Mouse (Mus musculus) kidney, adult 2 months (tissue): Measurements from ENCODE around the gene Tepp. TPM values are rescaled to one million over a fixed set of nuclear protein-coding genes. Genes with fewer than 3 reads are reported as not detected.

Source experiments
- DNase-seq: peaks from one replicate; pipeline ENCODE4 v3.0.0; 2021
- H3K27ac ChIP-seq: fragments of 200-500 bp; 2 replicates; pipeline ENCODE4 v1.5.1; 2012; ENCODE audit warnings: low read depth, low read length, control low read depth, inconsistent platforms; ENCODE audit not compliant: insufficient read depth
- H3K27me3 ChIP-seq: fragments of 200-500 bp; replicated peaks from 2 replicates; pipeline ENCODE4 v1.6.1; 2012; ENCODE audit warnings: mild to moderate bottlenecking, moderate library complexity, low read length, inconsistent platforms; ENCODE audit not compliant: control insufficient read depth, insufficient read depth
- H3K36me3 ChIP-seq: fragments of 200-500 bp; 2 replicates; pipeline ENCODE4 v1.6.1; 2012; ENCODE audit warnings: mild to moderate bottlenecking, moderate library complexity, low read length, inconsistent platforms; ENCODE audit not compliant: control insufficient read depth, insufficient read depth
- H3K4me1 ChIP-seq: fragments of 200-500 bp; 2 replicates; pipeline ENCODE4 v1.6.1; 2011; ENCODE audit warnings: low read length; ENCODE audit not compliant: control insufficient read depth, insufficient read depth
- H3K4me3 ChIP-seq: fragments of 200-500 bp; 2 replicates; pipeline ENCODE4 v1.5.1; 2011; ENCODE audit warnings: mild to moderate bottlenecking, low read depth, low read length, control low read depth; ENCODE audit not compliant: insufficient read depth
- CTCF ChIP-seq: fragments of 200-500 bp; conservative IDR thresholded peaks from 2 replicates; pipeline ENCODE4 v1.5.1; 2011; ENCODE audit warnings: low read depth, mild to moderate bottlenecking, control low read depth, low read length, moderate library complexity, mixed read lengths; ENCODE audit not compliant: insufficient read depth, insufficient read length
- POLR2A ChIP-seq: fragments of 200-500 bp; IDR thresholded peaks from one replicate; pipeline ENCODE4 v1.6.1; 2011; ENCODE audit warnings: low read depth, low read length, control low read depth
- WGBS: fragments of 180-500 bp; shearing (Covaris S2); methylation state at CpG from one replicate; pipeline ENCODE4 v1.1.7; 2018; 5-methylcytosine and 5-hydroxymethylcytosine counted together
- polyA plus RNA-seq: library from polyadenylated mRNA; depleted of rRNA; stranded (reverse); fragments of >200 nt; gene quantifications from 2 replicates; pipeline ENCODE4 v1.2.3, GENCODE M21; 2012

Tepp gene
- polyA plus RNA-seq, 1 experiment: 0.41 TPM

- DNase-seq: no peak
Observed at GRCm38 (mm10) chr8:95344668-95345067, 34.3 kb downstream of the Tepp start.

GRCm38 (mm10) chr8:95346643-95347545 lies 36.5 kb downstream of the Tepp start:
- Histone ChIP-seq H3K4me3 (no peak overlapping the region), H3K4me1 (peaks cover 2% of the 10 kb centered on the region; the same call in 1 of the 2 replicates), H3K27ac (no peak overlapping the region), H3K36me3 (no peaks in the 10 kb centered on the region; the same call in 1 of the 2 replicates), H3K27me3 (no peaks in the 10 kb centered on the region)
- peak; percentile 69 for DNase-seq
- WGBS: 30% methylated on average over 8 of the region's 8 CpGs
- TF ChIP-seq CTCF (peak; percentile 63), POLR2A (no peak)

More at GRCm38 (mm10) chr8:95344668-95345067, 34.3 kb downstream of the Tepp start:
- Histone ChIP-seq H3K4me1 (no peaks in the 10 kb centered on the region), H3K27ac (no peak overlapping the region), H3K36me3 (no peaks in the 10 kb centered on the region; the same call in 1 of the 2 replicates), H3K4me3 (no peak overlapping the region), H3K27me3 (no peaks in the 10 kb centered on the region)
- no peak for TF ChIP-seq POLR2A
- WGBS: 87% methylated on average over 6 of the region's 6 CpGs

- Histone ChIP-seq H3K36me3 (no peaks in the 10 kb centered on the region; the same call in 1 of the 2 replicates), H3K4me3 (no peak overlapping the region), H3K27me3 (no peaks in the 10 kb centered on the region), H3K4me1 (peaks cover 3% of the 10 kb centered on the region; the same call in 1 of the 2 replicates), H3K27ac (no peak overlapping the region)
- WGBS: 87% methylated on average over 2 of the region's 2 CpGs
- TF ChIP-seq CTCF: no peak
- TF ChIP-seq POLR2A: no peak
- DNase-seq: no peak
Observed at GRCm38 (mm10) chr8:95348356-95348755, 38.0 kb downstream of the Tepp start.

- no peaks in the 10 kb centered on the region; the same call in 1 of the 2 replicates for H3K36me3 ChIP-seq
- TF ChIP-seq POLR2A (no peak), CTCF (no peak)
- no peak overlapping the region for H3K27ac ChIP-seq
- H3K4me1 ChIP-seq: peaks cover 3% of the 10 kb centered on the region; the same call in 1 of the 2 replicates
- WGBS: 30% methylated on average over 19 of the region's 19 CpGs
- H3K27me3 ChIP-seq: no peaks in the 10 kb centered on the region
- DNase-seq: peak; percentile 82
- no peak overlapping the region for H3K4me3 ChIP-seq
Observed at GRCm38 (mm10) chr8:95348811-95349630, 38.7 kb downstream of the Tepp start.

DNA sequence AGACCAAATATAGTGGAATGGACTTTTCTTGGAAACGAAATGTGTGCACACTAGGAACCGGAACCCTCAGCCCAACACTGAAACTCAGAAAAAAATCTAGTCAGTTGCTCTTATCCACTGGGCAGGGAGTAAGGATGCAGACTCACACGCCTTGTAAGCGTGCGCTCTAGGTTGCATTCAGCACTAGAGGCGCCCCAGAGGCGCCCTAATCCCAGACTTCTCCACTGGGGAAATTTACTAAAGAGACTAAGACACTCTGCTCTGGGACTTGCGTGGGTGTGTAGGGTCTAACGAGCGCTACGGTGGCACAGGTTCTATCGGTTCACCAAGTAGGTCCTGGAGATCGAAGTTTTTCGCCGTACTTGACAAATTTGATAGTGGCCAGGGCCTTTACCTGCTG lies 41.1 kb downstream of the Tepp start:
- Histone ChIP-seq H3K4me1 (peaks cover 3% of the 10 kb centered on the region; the same call in 1 of the 2 replicates), H3K36me3 (no peaks in the 10 kb centered on the region), H3K4me3 (no peak overlapping the region), H3K27me3 (no peaks in the 10 kb centered on the region), H3K27ac (no peak overlapping the region)
- WGBS: 5% methylated on average over 15 of the region's 15 CpGs
- peak; percentile 28; the same call in 1 of the 2 replicates for TF ChIP-seq CTCF
- no peak for TF ChIP-seq POLR2A
- DNase-seq: no peak

DNA sequence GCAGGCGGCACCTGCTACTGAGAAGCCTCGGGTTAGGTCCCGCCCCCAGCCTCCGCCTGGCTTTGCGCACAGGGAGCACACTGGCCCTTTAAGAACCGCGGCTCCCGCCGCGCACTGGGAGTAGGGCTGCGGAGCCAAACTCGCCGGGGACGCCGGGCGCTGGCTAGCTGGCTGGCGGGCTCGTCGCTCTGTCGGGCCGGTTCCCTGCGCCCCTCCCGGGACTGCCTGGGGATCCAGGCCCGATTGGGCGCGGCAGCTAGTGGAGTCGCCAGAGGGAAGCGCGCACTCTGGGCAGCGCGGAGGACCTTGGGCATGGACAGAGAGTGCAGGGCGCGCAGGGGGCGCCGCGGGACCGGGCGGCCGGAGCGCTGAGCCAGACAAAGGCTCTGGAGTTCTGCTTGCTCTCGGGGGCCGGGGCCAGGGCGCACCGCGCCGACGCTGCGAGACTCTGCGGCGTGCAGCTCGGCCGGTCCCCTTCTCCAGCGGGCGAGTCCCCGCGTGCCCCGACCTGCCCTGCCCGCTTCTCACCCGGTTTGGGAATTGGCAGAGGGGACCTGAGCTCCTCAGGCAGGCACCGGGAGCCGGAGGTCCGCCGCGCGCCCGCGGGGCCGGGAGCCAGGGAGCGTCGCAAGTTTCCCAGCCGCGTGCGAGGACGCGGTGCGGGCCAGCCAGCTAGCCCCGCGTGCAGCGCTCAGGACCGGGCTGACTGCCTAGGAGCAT lies 41.9 kb downstream of the Tepp start, which contains the start of gene Mmp15:
TSS of gene Mmp15 (plus strand) at position 118 of the 720 bp plus-strand sequence.
- Histone ChIP-seq H3K4me1 (peaks cover 3% of the 10 kb centered on the region; the same call in 1 of the 2 replicates), H3K27ac (no peak within 1 kb of the TSS), H3K27me3 (no peaks in the 10 kb centered on the region), H3K36me3 (no peaks in the 10 kb centered on the region), H3K4me3 (peak within 1 kb of the TSS; percentile 71)
- WGBS: 1% methylated on average over 80 of the region's 80 CpGs
- TF ChIP-seq POLR2A: no peak
- TF ChIP-seq CTCF: no peak
- peak; percentile 75 for DNase-seq
